Mouse (Mus musculus): Measurements from ENCODE around the gene Ube2d3. TPM values are rescaled to one million over a fixed set of nuclear protein-coding genes. Genes with fewer than 3 reads are reported as not detected.

Gene Ube2d3
- polyA plus RNA-seq, 1 experiment: 470 TPM

- peaks cover 2% of the 10 kb centered on the region; the same call in 1 of the 2 replicates for H3K4me1 ChIP-seq (ENCODE audit: control insufficient read depth, insufficient read depth, low read length)
- H3K27ac ChIP-seq (ENCODE audit: insufficient read depth, low read length): peak within 1 kb of the TSS; percentile 65
- TF ChIP-seq POLR2A (IDR thresholded peaks at IDR 0.05; ENCODE audit: low read depth, low read length) (no peak), CTCF (IDR thresholded peaks at IDR 0.05; ENCODE audit: borderline replicate concordance, insufficient read depth, low read length) (no peak)
- peak within 1 kb of the TSS; percentile 94 for H3K4me3 ChIP-seq (ENCODE audit: insufficient read depth, low read length)
These were observed 14.2 kb upstream of the Ube2d3 start, which contains the start of gene Cisd2 for GRCm38 (mm10) chr3:135423608-135424212. Gene Cisd2, minus strand, starts transcription at chr3:135423925.

GRCm38 (mm10) chr3:135436901-135437616 is 890 bp upstream of the Ube2d3 start:
- no peak for TF ChIP-seq POLR2A (IDR thresholded peaks at IDR 0.05; ENCODE audit: low read depth, low read length)
- no peak for TF ChIP-seq CTCF (IDR thresholded peaks at IDR 0.05; ENCODE audit: borderline replicate concordance, insufficient read depth, low read length)
- peaks cover 3% of the 10 kb centered on the region; the same call in 1 of the 2 replicates for H3K4me1 ChIP-seq (ENCODE audit: control insufficient read depth, insufficient read depth, low read length)
- peak overlapping the region; percentile 72 for H3K27ac ChIP-seq (ENCODE audit: insufficient read depth, low read length)
- H3K4me3 ChIP-seq (ENCODE audit: insufficient read depth, low read length): peak overlapping the region; percentile 83

- H3K4me3 ChIP-seq (ENCODE audit: insufficient read depth, low read length): peak overlapping the region; percentile 64
- peaks cover 6% of the 10 kb centered on the region for H3K4me1 ChIP-seq (ENCODE audit: control insufficient read depth, insufficient read depth, low read length)
- peak overlapping the region; percentile 99 for H3K27ac ChIP-seq (ENCODE audit: insufficient read depth, low read length)
- TF ChIP-seq CTCF (IDR thresholded peaks at IDR 0.05; ENCODE audit: borderline replicate concordance, insufficient read depth, low read length): no peak
- TF ChIP-seq POLR2A (IDR thresholded peaks at IDR 0.05; ENCODE audit: low read depth, low read length): peak; percentile 74
These were observed 573 bp downstream of the Ube2d3 start for GRCm38 (mm10) chr3:135438531-135438912.

GRCm38 (mm10) chr3:135438913-135439531 is 1.1 kb downstream of the Ube2d3 start:
- Histone ChIP-seq H3K4me1 (ENCODE audit: control insufficient read depth, insufficient read depth, low read length) (peaks cover 6% of the 10 kb centered on the region), H3K27ac (ENCODE audit: insufficient read depth, low read length) (peak overlapping the region; percentile 99), H3K4me3 (ENCODE audit: insufficient read depth, low read length) (peak overlapping the region; percentile 89)
- no peak for TF ChIP-seq CTCF (IDR thresholded peaks at IDR 0.05; ENCODE audit: borderline replicate concordance, insufficient read depth, low read length)
- TF ChIP-seq POLR2A (IDR thresholded peaks at IDR 0.05; ENCODE audit: low read depth, low read length): peak; percentile 55; the same call in 1 of the 2 replicates

GRCm38 (mm10) chr3:135439651-135440050 is 1.7 kb downstream of the Ube2d3 start:
- H3K27ac ChIP-seq (ENCODE audit: insufficient read depth, low read length): peak overlapping the region; percentile 99
- H3K4me1 ChIP-seq (ENCODE audit: control insufficient read depth, insufficient read depth, low read length): peaks cover 6% of the 10 kb centered on the region
- H3K4me3 ChIP-seq (ENCODE audit: insufficient read depth, low read length): peak overlapping the region; percentile 89
- TF ChIP-seq CTCF (IDR thresholded peaks at IDR 0.05; ENCODE audit: borderline replicate concordance, insufficient read depth, low read length): no peak
- TF ChIP-seq POLR2A (IDR thresholded peaks at IDR 0.05; ENCODE audit: low read depth, low read length): no peak

GRCm38 (mm10) chr3:135440221-135440620 is 2.3 kb downstream of the Ube2d3 start:
- H3K27ac ChIP-seq (ENCODE audit: insufficient read depth, low read length): peak overlapping the region; percentile 99

GRCm38 (mm10) chr3:135440621-135441020 is 2.7 kb downstream of the Ube2d3 start:
- peak overlapping the region; percentile 99 for H3K27ac ChIP-seq (ENCODE audit: insufficient read depth, low read length)

More at GRCm38 (mm10) chr3:135440221-135440620, 2.3 kb downstream of the Ube2d3 start:
- peak overlapping the region; percentile 89 for H3K4me3 ChIP-seq (ENCODE audit: insufficient read depth, low read length)
- 0 out of 2 replicates have a peak, but pooled peaks have one; percentile 28 for TF ChIP-seq POLR2A (IDR thresholded peaks at IDR 0.05; ENCODE audit: low read depth, low read length)
- TF ChIP-seq CTCF (IDR thresholded peaks at IDR 0.05; ENCODE audit: borderline replicate concordance, insufficient read depth, low read length): no peak
- H3K4me1 ChIP-seq (ENCODE audit: control insufficient read depth, insufficient read depth, low read length): peaks cover 6% of the 10 kb centered on the region

GRCm38 (mm10) chr3:135444930-135445329 is 7.0 kb downstream of the Ube2d3 start:
- Histone ChIP-seq H3K4me1 (ENCODE audit: control insufficient read depth, insufficient read depth, low read length) (peaks cover 2% of the 10 kb centered on the region; the same call in 1 of the 2 replicates), H3K27ac (ENCODE audit: insufficient read depth, low read length) (no peak overlapping the region), H3K4me3 (ENCODE audit: insufficient read depth, low read length) (no peak overlapping the region)
- TF ChIP-seq POLR2A (IDR thresholded peaks at IDR 0.05; ENCODE audit: low read depth, low read length) (no peak), CTCF (IDR thresholded peaks at IDR 0.05; ENCODE audit: borderline replicate concordance, insufficient read depth, low read length) (no peak)

More at GRCm38 (mm10) chr3:135440621-135441020, 2.7 kb downstream of the Ube2d3 start:
- H3K4me1 ChIP-seq (ENCODE audit: control insufficient read depth, insufficient read depth, low read length): peaks cover 6% of the 10 kb centered on the region
- no peak for TF ChIP-seq POLR2A (IDR thresholded peaks at IDR 0.05; ENCODE audit: low read depth, low read length)
- no peak for TF ChIP-seq CTCF (IDR thresholded peaks at IDR 0.05; ENCODE audit: borderline replicate concordance, insufficient read depth, low read length)
- H3K4me3 ChIP-seq (ENCODE audit: insufficient read depth, low read length): peak overlapping the region; percentile 89

GRCm38 (mm10) chr3:135458981-135459380 is 21.0 kb downstream of the Ube2d3 start:
- Histone ChIP-seq H3K4me3 (ENCODE audit: insufficient read depth, low read length) (no peak overlapping the region), H3K4me1 (ENCODE audit: control insufficient read depth, insufficient read depth, low read length) (no peaks in the 10 kb centered on the region), H3K27ac (ENCODE audit: insufficient read depth, low read length) (no peak overlapping the region)
- TF ChIP-seq CTCF (IDR thresholded peaks at IDR 0.05; ENCODE audit: borderline replicate concordance, insufficient read depth, low read length): no peak
